Mouse (Mus musculus) lung, embryonic 16.5 days (tissue): ENCODE data around the gene Frmd5. TPM values are rescaled to one million over a fixed set of nuclear protein-coding genes. Genes with fewer than 3 reads are reported as not detected.
"Not testable (repeated sequence)": the region's sequence is repeated elsewhere in the genome, so short reads cannot be mapped to it uniquely, and the experiment has no call there.

Experiments
- ATAC-seq: fragments of 200-750 bp; cut with Nextera tagmentation; 2 replicates; pipeline ENCODE4 v1.8.0; 2017; ENCODE audit warnings: low read depth, mild to moderate bottlenecking, moderate library complexity
- H3K27ac ChIP-seq: fragments of 300-500 bp; sonication (generic); 2 replicates; pipeline ENCODE4 v1.5.1; 2014; ENCODE audit warnings: mild to moderate bottlenecking, control low read depth, low read length
- H3K27me3 ChIP-seq: fragments of 300-500 bp; sonication (generic); 2 replicates; pipeline ENCODE4 v1.6.1; 2014; ENCODE audit warnings: low read depth, low read length, mixed read lengths; ENCODE audit not compliant: control insufficient read depth, insufficient read depth
- H3K36me3 ChIP-seq: fragments of 300-500 bp; sonication (generic); 2 replicates; pipeline ENCODE4 v1.6.1; 2014; ENCODE audit warnings: low read length; ENCODE audit not compliant: control insufficient read depth, insufficient read depth
- H3K4me1 ChIP-seq: fragments of 300-500 bp; sonication (generic); replicated peaks from 2 replicates; pipeline ENCODE4 v1.6.1; 2014; ENCODE audit warnings: low read length, mixed read lengths; ENCODE audit not compliant: control insufficient read depth, insufficient read depth
- H3K4me2 ChIP-seq: fragments of 300-500 bp; sonication (generic); 2 replicates; pipeline ENCODE4 v1.6.1; 2014; ENCODE audit warnings: low read depth, low read length, control low read depth
- H3K4me3 ChIP-seq: fragments of 300-500 bp; sonication (generic); 2 replicates; pipeline ENCODE4 v1.5.1; 2014; ENCODE audit warnings: mild to moderate bottlenecking, low read length, control low read depth
- H3K9ac ChIP-seq: fragments of 300-500 bp; sonication (generic); 2 replicates; pipeline ENCODE4 v1.6.1; 2014; ENCODE audit warnings: low read length, control low read depth
- H3K9me3 ChIP-seq: fragments of 300-500 bp; sonication (generic); 2 replicates; pipeline ENCODE4 v1.6.1; 2016; ENCODE audit warnings: low read length; ENCODE audit not compliant: control insufficient read depth
- WGBS: fragments of 180-500 bp; shearing (Covaris S2); extraction: QIAGEN DNeasy Blood & Tissue Kit; methylation state at CpG from one replicate; pipeline ENCODE4 v1.1.7; 2014; 5-methylcytosine and 5-hydroxymethylcytosine counted together
- polyA plus RNA-seq: library from polyadenylated mRNA; unstranded; fragments of >200 nt; fragmentation: Nextera tagmentation; extraction: Ambion mirVana; gene quantifications from 2 replicates; pipeline ENCODE4 v1.2.1, GENCODE M21; 2015

The Frmd5 gene
- polyA plus RNA-seq, 1 experiment from 2014 or later = 4.4 TPM

DNA sequence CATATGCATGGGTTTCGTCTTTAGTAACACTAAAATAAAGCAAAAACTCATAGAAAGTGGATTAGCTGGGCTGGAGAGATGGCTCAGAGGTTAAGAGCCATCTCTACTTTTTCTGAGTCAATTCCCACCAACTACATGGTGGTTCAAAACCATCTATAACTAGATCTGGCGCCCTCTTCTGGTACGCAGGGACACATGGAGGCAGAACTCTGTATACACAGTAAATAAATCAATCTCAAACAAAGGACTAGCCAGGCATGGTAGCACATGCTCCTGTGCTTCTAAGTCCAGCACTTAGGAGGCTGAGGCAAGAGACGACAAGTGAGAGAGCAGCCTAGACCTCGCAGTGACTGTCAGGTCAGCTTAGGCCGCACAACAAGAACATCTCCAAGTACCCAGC, 305.3 kb downstream of the Frmd5 start:
- ATAC-seq = not testable (repeated sequence)

More for the DNA sequence above, 305.3 kb downstream of the Frmd5 start:
- H3K27ac ChIP-seq, H3K9ac ChIP-seq, H3K4me1 ChIP-seq, H3K36me3 ChIP-seq, H3K4me3 ChIP-seq, H3K9me3 ChIP-seq, H3K27me3 ChIP-seq, H3K4me2 ChIP-seq: not testable (repeated sequence)
- WGBS = 76% methylated on average over 2 of the region's 6 CpGs

Other genes starting within 250 kb of the Frmd5 start
- gene Casc4, start 59.9 kb upstream of the Frmd5 start, polyA plus RNA-seq = 14.6 and 17.6 TPM in 2 replicates
- gene Ctdspl2, start 148.9 kb upstream of the Frmd5 start, polyA plus RNA-seq = 48.2 and 50.5 TPM in 2 replicates
- gene Mageb3, start 149.0 kb upstream of the Frmd5 start, polyA plus RNA-seq = 0.11 and 0.13 TPM in 2 replicates
- 9.1 and 9.7 TPM in 2 replicates for gene Eif3j1, start 221.5 kb upstream of the Frmd5 start, polyA plus RNA-seq